Comparison of ENCODE assay signal across 14 mouse cellular contexts in genomic region chr14:120514821-120515271, GRCm38 (mm10). TPM values are rescaled to one million over a fixed set of nuclear protein-coding genes. Genes with fewer than 3 reads are reported as not detected.
A peak's percentile ranks its signal among the peaks of the same experiment; 100 is the strongest.
DNase-seq lines count a peak whose midpoint lies in the region; ATAC-seq and TF ChIP-seq lines count a peak whose summit lies in the region.
"Had no signal": no experiment of that assay in that cellular context is flagged by ENCODE, and none has a peak within 500 bp of the region (broad histone marks: within the 10 kb centered on the region; RNA-seq: fewer than 3 reads in every experiment).

No protein-coding gene starts in this region.

- WGBS in heart, embryonic 12.5 days, result 62% methylated on average over 4 of the region's 4 CpGs
- 34% methylated on average over 4 of the region's 4 CpGs for WGBS in lung, adult 2 months

- ATAC-seq in heart, embryonic 12.5 days (ENCODE audit: insufficient number of reproducible peaks, low FRiP score), result no peak

- no peak overlapping the region for H3K9ac ChIP-seq in heart, embryonic 12.5 days
- H3K9ac ChIP-seq: hindbrain, embryonic 13.5 days had no signal

- no peaks in the 10 kb centered on the region for H3K9me3 ChIP-seq in heart, embryonic 12.5 days (replicated peaks)
- H3K9me3 ChIP-seq: hindbrain, embryonic 13.5 days; limb, embryonic 10.5 days had no signal

- DNase-seq in heart, adult 11 months, result peak; percentile 93
- DNase-seq in 3134 (ENCODE audit: extremely low read depth, insufficient read length, low spot score), result peak; percentile 46
- DNase-seq in adrenal gland, adult 8-10 months, result peak; percentile 11
- DNase-seq in lung, adult 2 months, result peak; percentile 45
- no peak for DNase-seq in frontal cortex, adult 2 months (ENCODE audit: extremely low spot score in 1 of 2, low spot score in 1 of 2)
- DNase-seq in right cerebral cortex, adult 2 months (ENCODE audit: low spot score in 2 of 2), result no peak
- DNase-seq in frontal cortex, postnatal 36 days (ENCODE audit: low spot score in 2 of 2), result no peak
- DNase-seq: cerebellum, adult 8-10 months had no signal

- H3K4me3 ChIP-seq in heart, embryonic 12.5 days, result no peak overlapping the region
- H3K4me3 ChIP-seq in lung, adult 2 months (replicated peaks; ENCODE audit: extremely low read depth, low read depth, low read length), result no peak overlapping the region
- H3K4me3 ChIP-seq: erythroblast, embryonic 14.5 days; hindbrain, embryonic 13.5 days; limb, embryonic 10.5 days; myocyte had no signal

- H3K27me3 ChIP-seq in heart, embryonic 12.5 days (replicated peaks), result no peaks in the 10 kb centered on the region
- H3K27me3 ChIP-seq: hindbrain, embryonic 13.5 days had no signal

- H3K36me3 ChIP-seq in heart, embryonic 12.5 days, result no peaks in the 10 kb centered on the region
- H3K36me3 ChIP-seq: hindbrain, embryonic 13.5 days; limb, embryonic 10.5 days had no signal

- no peak overlapping the region for H3K4me2 ChIP-seq in heart, embryonic 12.5 days
- H3K4me2 ChIP-seq: hindbrain, embryonic 13.5 days had no signal

- no peaks in the 10 kb centered on the region for H3K4me1 ChIP-seq in heart, embryonic 12.5 days (replicated peaks)
- peaks cover 6% of the 10 kb centered on the region for H3K4me1 ChIP-seq in lung, adult 2 months (ENCODE audit: control insufficient read depth, insufficient read depth, low read length)
- H3K4me1 ChIP-seq: hindbrain, embryonic 13.5 days; limb, embryonic 10.5 days had no signal

- H3K27ac ChIP-seq in heart, embryonic 12.5 days (ENCODE audit: poor library complexity, severe bottlenecking), result no peak overlapping the region
- H3K27ac ChIP-seq: hindbrain, embryonic 13.5 days; limb, embryonic 10.5 days; macrophage had no signal

- TF ChIP-seq POLR2A in lung, adult 2 months (IDR thresholded peaks at IDR 0.05; ENCODE audit: borderline replicate concordance, extremely low read depth, low read depth, low read length), result no peak

- no peak for TF ChIP-seq CTCF in lung, adult 2 months (IDR thresholded peaks at IDR 0.05; ENCODE audit: insufficient read depth, low read length)

RNA-seq across cellular contexts. Expression of gene Rap2a, which starts 36.6 kb away (rescaled TPM):
- 16.1 and 16.4 TPM in 2 replicates for polyA plus RNA-seq in heart, embryonic 12.5 days (2016; fragmentation: Nextera tagmentation; extraction: Ambion mirVana)
- total RNA-seq in adrenal gland, adult 8-10 months (2022), result 10 to 100 TPM; 18.7 to 22.9 (median 20.3) TPM
- polyA plus RNA-seq in lung, adult 2 months (2012; rRNA removed), result 39.5 and 57.3 TPM in 2 replicates
- polyA plus RNA-seq in frontal cortex, adult 2 months (2012; rRNA removed), result 69.1 and 74.0 TPM in 2 replicates

Comparison
In these comparisons a context has a peak if more than half of its experiments do, and no peak if none do; other contexts are left out.
1. DNase-seq: peak in heart, adult 11 months (single experiment), 3134 (single experiment), adrenal gland, adult 8-10 months (single experiment) and lung, adult 2 months (single experiment); none in frontal cortex, adult 2 months (0 of 2), right cerebral cortex, adult 2 months (0 of 2) and frontal cortex, postnatal 36 days (0 of 2).